Mouse (Mus musculus) midbrain, embryonic 11.5 days (tissue): Measurements from ENCODE around the gene Gorasp1. TPM values are rescaled to one million over a fixed set of nuclear protein-coding genes. Genes with fewer than 3 reads are reported as not detected.

Experiments
- ATAC-seq: fragments of 200-750 bp; cut with Nextera tagmentation; 2 replicates; pipeline ENCODE4 v1.8.0; 2017; ENCODE audit warnings: moderate TSS enrichment, moderate library complexity; ENCODE audit not compliant: low FRiP score
- DNase-seq: peaks from one replicate; pipeline ENCODE4 v3.0.0; 2015; ENCODE audit warnings: low spot score; ENCODE audit errors: missing footprints
- H3K27ac ChIP-seq: fragments of 300-500 bp; sonication (generic); 2 replicates; pipeline ENCODE4 v1.5.1; 2014; ENCODE audit warnings: low read depth, low read length
- H3K27me3 ChIP-seq: fragments of 300-500 bp; sonication (generic); 2 replicates; pipeline ENCODE4 v1.6.1; 2014; ENCODE audit warnings: mild to moderate bottlenecking, low read length, moderate library complexity, mixed read lengths; ENCODE audit not compliant: control insufficient read depth, insufficient read depth
- H3K36me3 ChIP-seq: fragments of 300-500 bp; sonication (generic); 2 replicates; pipeline ENCODE4 v1.6.1; 2014; ENCODE audit warnings: mild to moderate bottlenecking, low read length, moderate library complexity, mixed read lengths; ENCODE audit not compliant: control insufficient read depth, insufficient read depth
- H3K4me1 ChIP-seq: fragments of 300-500 bp; sonication (generic); 2 replicates; pipeline ENCODE4 v1.6.1; 2014; ENCODE audit warnings: low read length; ENCODE audit not compliant: control insufficient read depth, insufficient read depth
- H3K4me2 ChIP-seq: fragments of 300-500 bp; sonication (generic); 2 replicates; pipeline ENCODE4 v1.6.1; 2014; ENCODE audit warnings: mild to moderate bottlenecking, moderate library complexity
- H3K4me3 ChIP-seq: fragments of 300-500 bp; sonication (generic); 2 replicates; pipeline ENCODE4 v1.5.1; 2014; ENCODE audit warnings: low read depth, low read length
- H3K9ac ChIP-seq: fragments of 300-500 bp; sonication (generic); 2 replicates; pipeline ENCODE4 v1.6.1; 2014; ENCODE audit warnings: low read length
- H3K9me3 ChIP-seq: fragments of 300-500 bp; sonication (generic); 2 replicates; pipeline ENCODE4 v1.6.1; 2016; ENCODE audit warnings: low read length; ENCODE audit not compliant: control insufficient read depth
- WGBS: fragments of 180-500 bp; shearing (Covaris S2); extraction: QIAGEN DNeasy Blood & Tissue Kit; methylation state at CpG from one replicate; pipeline ENCODE4 v1.1.7; 2014; 5-methylcytosine and 5-hydroxymethylcytosine counted together
- polyA plus RNA-seq: library from polyadenylated mRNA; unstranded; fragments of >200 nt; fragmentation: Nextera tagmentation; extraction: Ambion mirVana; gene quantifications from 2 replicates; pipeline ENCODE4 v1.2.1, GENCODE M21; 2014

Gene Gorasp1
- polyA plus RNA-seq, 1 experiment from 2014 or later: 18.4 TPM

GRCm38 (mm10) chr9:119943326-119943725 is 6.0 kb upstream of the Gorasp1 start:
- 88% methylated on average over 1 of the region's 1 CpGs for WGBS
- no peak for ATAC-seq
- no peak overlapping the region for H3K4me2 ChIP-seq
- no peak for DNase-seq
- H3K27me3 ChIP-seq: no peaks in the 10 kb centered on the region
- no peak overlapping the region for H3K27ac ChIP-seq
- H3K9me3 ChIP-seq: no peaks in the 10 kb centered on the region
- H3K9ac ChIP-seq: no peak overlapping the region
- no peaks in the 10 kb centered on the region for H3K4me1 ChIP-seq
- H3K36me3 ChIP-seq: no peaks in the 10 kb centered on the region
- no peak overlapping the region for H3K4me3 ChIP-seq

- Histone ChIP-seq H3K9me3 (no peaks in the 10 kb centered on the region), H3K4me3 (no peak overlapping the region), H3K9ac (no peak overlapping the region), H3K27me3 (no peaks in the 10 kb centered on the region), H3K27ac (no peak overlapping the region), H3K4me2 (no peak overlapping the region), H3K4me1 (peaks cover 5% of the 10 kb centered on the region; the same call in 1 of the 2 replicates), H3K36me3 (no peaks in the 10 kb centered on the region)
- WGBS: 88% methylated on average over 14 of the region's 14 CpGs
- ATAC-seq (no peak), DNase-seq (no peak)
Measured at GRCm38 (mm10) chr9:119941861-119942260, 4.5 kb upstream of the Gorasp1 start.

- no peak overlapping the region for H3K27ac ChIP-seq
- no peaks in the 10 kb centered on the region for H3K27me3 ChIP-seq
- H3K36me3 ChIP-seq: no peaks in the 10 kb centered on the region
- no peak for DNase-seq
- ATAC-seq: no peak
- WGBS: 88% methylated on average over 5 of the region's 5 CpGs
- no peak overlapping the region for H3K4me3 ChIP-seq
- H3K4me2 ChIP-seq: no peak overlapping the region
- H3K4me1 ChIP-seq: peaks cover 6% of the 10 kb centered on the region; the same call in 1 of the 2 replicates
- no peaks in the 10 kb centered on the region for H3K9me3 ChIP-seq
- H3K9ac ChIP-seq: no peak overlapping the region
Measured at GRCm38 (mm10) chr9:119941407-119941806, 4.0 kb upstream of the Gorasp1 start.

- Histone ChIP-seq H3K9me3 (no peaks in the 10 kb centered on the region), H3K27me3 (no peaks in the 10 kb centered on the region), H3K4me2 (no peak overlapping the region), H3K9ac (no peak overlapping the region), H3K4me1 (peaks cover 7% of the 10 kb centered on the region; the same call in 1 of the 2 replicates), H3K36me3 (no peaks in the 10 kb centered on the region), H3K27ac (no peak overlapping the region), H3K4me3 (no peak overlapping the region)
- 82% methylated on average over 10 of the region's 10 CpGs for WGBS
- ATAC-seq: no peak
- no peak for DNase-seq
Measured at GRCm38 (mm10) chr9:119939646-119940045, 2.3 kb upstream of the Gorasp1 start.

- H3K27me3 ChIP-seq: no peaks in the 10 kb centered on the region
- H3K4me1 ChIP-seq: peaks cover 7% of the 10 kb centered on the region; the same call in 1 of the 2 replicates
- H3K9me3 ChIP-seq: no peaks in the 10 kb centered on the region
- H3K27ac ChIP-seq: no peak overlapping the region
- ATAC-seq: no peak
- DNase-seq: no peak
- H3K36me3 ChIP-seq: no peaks in the 10 kb centered on the region
- 85% methylated on average over 4 of the region's 4 CpGs for WGBS
- H3K4me2 ChIP-seq: no peak overlapping the region
- no peak overlapping the region for H3K4me3 ChIP-seq
- no peak overlapping the region for H3K9ac ChIP-seq
Measured at GRCm38 (mm10) chr9:119938496-119938895, 1.1 kb upstream of the Gorasp1 start.

GRCm38 (mm10) chr9:119933675-119934074 is 3.7 kb downstream of the Gorasp1 start:
- Histone ChIP-seq H3K9ac (no peak overlapping the region), H3K9me3 (no peaks in the 10 kb centered on the region), H3K27ac (no peak overlapping the region), H3K4me2 (no peak overlapping the region), H3K36me3 (0 out of 2 replicates have a peak, but pooled peaks cover 4% of the 10 kb centered on the region), H3K27me3 (no peaks in the 10 kb centered on the region), H3K4me3 (no peak overlapping the region), H3K4me1 (peaks cover 7% of the 10 kb centered on the region; the same call in 1 of the 2 replicates)
- ATAC-seq (no peak), DNase-seq (no peak)
- 92% methylated on average over 6 of the region's 6 CpGs for WGBS

GRCm38 (mm10) chr9:119932358-119932757 is 5.0 kb downstream of the Gorasp1 start:
- ATAC-seq: no peak
- no peak overlapping the region for H3K4me2 ChIP-seq
- H3K27me3 ChIP-seq: no peaks in the 10 kb centered on the region
- H3K4me3 ChIP-seq: no peak overlapping the region
- 91% methylated on average over 12 of the region's 12 CpGs for WGBS
- H3K4me1 ChIP-seq: peaks cover 2% of the 10 kb centered on the region; the same call in 1 of the 2 replicates
- no peaks in the 10 kb centered on the region for H3K9me3 ChIP-seq
- DNase-seq: no peak
- no peak overlapping the region for H3K9ac ChIP-seq
- peaks cover 8% of the 10 kb centered on the region for H3K36me3 ChIP-seq
- H3K27ac ChIP-seq: no peak overlapping the region

GRCm38 (mm10) chr9:119926497-119926896 is 10.9 kb downstream of the Gorasp1 start:
- DNase-seq (no peak), ATAC-seq (no peak)
- H3K9me3 ChIP-seq: no peaks in the 10 kb centered on the region
- peaks cover 32% of the 10 kb centered on the region for H3K36me3 ChIP-seq
- H3K4me3 ChIP-seq: no peak overlapping the region
- WGBS: 86% methylated on average over 5 of the region's 5 CpGs
- H3K27me3 ChIP-seq: no peaks in the 10 kb centered on the region
- H3K4me2 ChIP-seq: no peak overlapping the region
- no peak overlapping the region for H3K27ac ChIP-seq
- no peaks in the 10 kb centered on the region for H3K4me1 ChIP-seq
- H3K9ac ChIP-seq: no peak overlapping the region

- Histone ChIP-seq H3K36me3 (peaks cover 36% of the 10 kb centered on the region), H3K4me2 (no peak overlapping the region), H3K4me3 (no peak overlapping the region), H3K9ac (no peak overlapping the region), H3K4me1 (no peaks in the 10 kb centered on the region), H3K27ac (no peak overlapping the region), H3K9me3 (no peaks in the 10 kb centered on the region), H3K27me3 (no peaks in the 10 kb centered on the region)
- ATAC-seq (no peak), DNase-seq (no peak)
- 84% methylated on average over 8 of the region's 8 CpGs for WGBS
Measured at GRCm38 (mm10) chr9:119925729-119926128, 11.6 kb downstream of the Gorasp1 start.
